ENCODE assay signal across 26 mouse cellular contexts in the genomic region with DNA sequence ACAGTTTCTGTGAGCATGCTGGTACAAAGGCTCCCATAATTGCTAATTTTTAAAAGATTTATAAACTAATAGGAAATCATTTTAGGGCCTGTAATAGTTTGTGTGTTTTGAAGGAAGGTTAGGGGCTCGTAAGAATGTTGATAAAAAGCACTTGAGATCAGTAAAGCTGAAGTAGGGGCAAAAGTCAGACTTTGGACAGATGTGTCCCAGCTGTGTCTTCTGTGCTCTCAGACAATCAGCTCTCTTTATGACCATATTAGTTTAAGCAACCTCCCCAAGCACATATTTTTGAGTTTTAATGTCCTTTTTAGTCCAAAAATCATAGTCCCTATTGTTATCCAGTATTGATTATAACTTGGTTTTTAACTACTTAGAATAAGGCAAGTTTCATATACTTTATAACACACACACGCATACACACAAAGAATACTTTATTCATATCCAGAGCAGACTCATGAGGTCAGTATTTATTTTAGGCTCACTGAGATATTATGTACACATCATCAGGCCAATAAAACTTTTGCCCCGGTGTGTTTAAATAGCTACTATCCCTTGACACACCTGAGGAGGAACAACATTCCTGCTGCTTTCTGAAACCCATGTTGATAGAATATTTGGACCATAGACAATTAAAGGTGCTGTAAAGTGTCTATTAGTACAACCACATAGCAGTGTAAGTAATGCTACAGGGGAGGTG.
DNase-seq lines count a peak whose midpoint lies in the region; ATAC-seq and TF ChIP-seq lines count a peak whose summit lies in the region.
"Had no signal": no experiment of that assay in that cellular context is flagged by ENCODE, and none has a peak within 500 bp of the region (broad histone marks: within the 10 kb centered on the region; RNA-seq: fewer than 3 reads in every experiment).

No protein-coding gene starts in this region.

- peak; percentile 87 for ATAC-seq in intestine, embryonic 14.5 days (replicated peaks; ENCODE audit: low FRiP score, low TSS enrichment, low read depth)
- ATAC-seq in intestine, postnatal 0 days: no peak
- ATAC-seq in kidney, embryonic 15.5 days (replicated peaks; ENCODE audit: low FRiP score): no peak
- 0 out of 2 replicates have a peak, but pooled peaks have one; percentile 36 for ATAC-seq in lung, embryonic 16.5 days (ENCODE audit: low read depth)
- no peak for ATAC-seq in lung, postnatal 0 days
- 0 out of 2 replicates have a peak, but pooled peaks have one; percentile 62 for ATAC-seq in stomach, embryonic 16.5 days (ENCODE audit: insufficient read depth, low FRiP score)
- ATAC-seq: activated CD4-positive, CD25-positive, alpha-beta regulatory T cell, adult 4 months; forebrain, embryonic 15.5 days had no signal

- intact Hi-C loops in heart, postnatal 10 days (cut with DNase I): no loop called here

- no peak overlapping the region for H3K4me2 ChIP-seq in intestine, embryonic 14.5 days (ENCODE audit: low read length)
- no peak overlapping the region for H3K4me2 ChIP-seq in intestine, postnatal 0 days (replicated peaks; ENCODE audit: low read depth)
- no peak overlapping the region for H3K4me2 ChIP-seq in kidney, embryonic 15.5 days
- no peak overlapping the region for H3K4me2 ChIP-seq in lung, embryonic 16.5 days (ENCODE audit: low read depth, low read length)
- no peak overlapping the region for H3K4me2 ChIP-seq in lung, postnatal 0 days (replicated peaks; ENCODE audit: low read depth, low read length)
- no peak overlapping the region for H3K4me2 ChIP-seq in stomach, embryonic 16.5 days (ENCODE audit: low read depth, low read length)
- H3K4me2 ChIP-seq: embryonic facial prominence, embryonic 13.5 days; forebrain, embryonic 12.5 days; forebrain, embryonic 15.5 days; heart, embryonic 13.5 days; hindbrain, embryonic 12.5 days had no signal

- no peaks in the 10 kb centered on the region for H3K27me3 ChIP-seq in intestine, embryonic 14.5 days (replicated peaks; ENCODE audit: control insufficient read depth, insufficient read depth, low read length)
- H3K27me3 ChIP-seq in intestine, postnatal 0 days (replicated peaks; ENCODE audit: control insufficient read depth, insufficient read depth, low read length): no peaks in the 10 kb centered on the region
- no peaks in the 10 kb centered on the region for H3K27me3 ChIP-seq in kidney, embryonic 15.5 days
- H3K27me3 ChIP-seq in lung, embryonic 16.5 days (ENCODE audit: control insufficient read depth, insufficient read depth, low read depth, low read length): no peaks in the 10 kb centered on the region
- no peaks in the 10 kb centered on the region for H3K27me3 ChIP-seq in lung, postnatal 0 days (replicated peaks; ENCODE audit: insufficient read depth, low read length)
- no peaks in the 10 kb centered on the region for H3K27me3 ChIP-seq in stomach, embryonic 16.5 days (ENCODE audit: control insufficient read depth, insufficient read depth, low read length)
- H3K27me3 ChIP-seq: embryonic facial prominence, embryonic 13.5 days; forebrain, embryonic 12.5 days; forebrain, embryonic 15.5 days; heart, embryonic 13.5 days; hindbrain, embryonic 12.5 days had no signal

- no peak for TF ChIP-seq EP300 in lung, postnatal 0 days (IDR thresholded peaks at IDR 0.05)

- no peak for TF ChIP-seq CTCF in intestine, postnatal 0 days (IDR thresholded peaks at IDR 0.05; ENCODE audit: low read depth)
- TF ChIP-seq CTCF in lung, postnatal 0 days (IDR thresholded peaks at IDR 0.05): no peak

- H3K9me3 ChIP-seq in intestine, embryonic 14.5 days (ENCODE audit: control insufficient read depth, low read length): no peaks in the 10 kb centered on the region
- no peaks in the 10 kb centered on the region for H3K9me3 ChIP-seq in intestine, postnatal 0 days (ENCODE audit: control insufficient read depth)
- no peaks in the 10 kb centered on the region for H3K9me3 ChIP-seq in kidney, embryonic 15.5 days (replicated peaks)
- no peaks in the 10 kb centered on the region for H3K9me3 ChIP-seq in lung, embryonic 16.5 days (ENCODE audit: control insufficient read depth, low read length)
- H3K9me3 ChIP-seq in lung, postnatal 0 days (ENCODE audit: low read length): no peaks in the 10 kb centered on the region
- no peaks in the 10 kb centered on the region for H3K9me3 ChIP-seq in stomach, embryonic 16.5 days (replicated peaks; ENCODE audit: control insufficient read depth, low read length)
- H3K9me3 ChIP-seq: embryonic facial prominence, embryonic 10.5 days; embryonic facial prominence, embryonic 13.5 days; forebrain, embryonic 12.5 days; forebrain, embryonic 15.5 days; heart, embryonic 10.5 days; heart, embryonic 13.5 days; hindbrain, embryonic 12.5 days had no signal

- no peaks in the 10 kb centered on the region for H3K4me1 ChIP-seq in intestine, embryonic 14.5 days (replicated peaks; ENCODE audit: control insufficient read depth, insufficient read depth, low read length)
- no peaks in the 10 kb centered on the region for H3K4me1 ChIP-seq in intestine, postnatal 0 days (replicated peaks; ENCODE audit: control insufficient read depth, insufficient read depth, low read length)
- no peaks in the 10 kb centered on the region for H3K4me1 ChIP-seq in kidney, embryonic 15.5 days
- 0 out of 2 replicates have a peak, but pooled peaks cover 2% of the 10 kb centered on the region for H3K4me1 ChIP-seq in lung, embryonic 16.5 days (replicated peaks; ENCODE audit: control insufficient read depth, insufficient read depth, low read length)
- no peaks in the 10 kb centered on the region for H3K4me1 ChIP-seq in lung, postnatal 0 days (ENCODE audit: insufficient read depth, low read depth, low read length)
- H3K4me1 ChIP-seq in stomach, embryonic 16.5 days (ENCODE audit: control insufficient read depth, insufficient read depth, low read length): no peaks in the 10 kb centered on the region
- H3K4me1 ChIP-seq: embryonic facial prominence, embryonic 10.5 days; embryonic facial prominence, embryonic 13.5 days; heart, embryonic 10.5 days; heart, embryonic 13.5 days; hindbrain, embryonic 12.5 days had no signal

- H3K9ac ChIP-seq in intestine, embryonic 14.5 days (ENCODE audit: low read length): no peak overlapping the region
- H3K9ac ChIP-seq in intestine, postnatal 0 days (ENCODE audit: low read depth, low read length): no peak overlapping the region
- no peak overlapping the region for H3K9ac ChIP-seq in kidney, embryonic 15.5 days
- H3K9ac ChIP-seq in lung, embryonic 16.5 days (ENCODE audit: low read length): no peak overlapping the region
- no peak overlapping the region for H3K9ac ChIP-seq in lung, postnatal 0 days (replicated peaks; ENCODE audit: low read depth)
- H3K9ac ChIP-seq in stomach, embryonic 16.5 days (ENCODE audit: low read length): no peak overlapping the region
- H3K9ac ChIP-seq: embryonic facial prominence, embryonic 13.5 days; forebrain, embryonic 12.5 days; forebrain, embryonic 15.5 days; heart, embryonic 13.5 days; hindbrain, embryonic 12.5 days had no signal

- no peak overlapping the region for H3K4me3 ChIP-seq in intestine, embryonic 14.5 days (ENCODE audit: low read depth, low read length)
- H3K4me3 ChIP-seq in intestine, postnatal 0 days (ENCODE audit: low read depth, low read length): no peak overlapping the region
- no peak overlapping the region for H3K4me3 ChIP-seq in kidney, embryonic 15.5 days (replicated peaks)
- H3K4me3 ChIP-seq in lung, embryonic 16.5 days (ENCODE audit: low read length): no peak overlapping the region
- H3K4me3 ChIP-seq in lung, postnatal 0 days (ENCODE audit: low read depth, low read length): no peak overlapping the region
- no peak overlapping the region for H3K4me3 ChIP-seq in stomach, embryonic 16.5 days (replicated peaks; ENCODE audit: low read length)
- H3K4me3 ChIP-seq: embryonic facial prominence, embryonic 10.5 days; embryonic facial prominence, embryonic 13.5 days; erythroblast, embryonic 14.5 days; forebrain, embryonic 12.5 days; forebrain, embryonic 15.5 days; heart, embryonic 10.5 days; heart, embryonic 13.5 days; hindbrain, embryonic 12.5 days had no signal

- H3K27ac ChIP-seq in intestine, embryonic 14.5 days (ENCODE audit: low read depth): no peak overlapping the region
- no peak overlapping the region for H3K27ac ChIP-seq in intestine, postnatal 0 days (ENCODE audit: low read depth, low read length)
- H3K27ac ChIP-seq in kidney, embryonic 15.5 days: no peak overlapping the region
- H3K27ac ChIP-seq in lung, embryonic 16.5 days (ENCODE audit: low read length): no peak overlapping the region
- H3K27ac ChIP-seq in lung, postnatal 0 days (ENCODE audit: low read length): no peak overlapping the region
- H3K27ac ChIP-seq in stomach, embryonic 16.5 days (ENCODE audit: low read length): no peak overlapping the region
- H3K27ac ChIP-seq: embryonic facial prominence, embryonic 10.5 days; embryonic facial prominence, embryonic 13.5 days; forebrain, embryonic 12.5 days; forebrain, embryonic 15.5 days; heart, embryonic 10.5 days; heart, embryonic 13.5 days; hindbrain, embryonic 12.5 days had no signal

- H3K36me3 ChIP-seq in intestine, embryonic 14.5 days (ENCODE audit: control insufficient read depth, insufficient read depth, low read length): no peaks in the 10 kb centered on the region
- H3K36me3 ChIP-seq in intestine, postnatal 0 days (ENCODE audit: control insufficient read depth, insufficient read depth): no peaks in the 10 kb centered on the region
- H3K36me3 ChIP-seq in kidney, embryonic 15.5 days: no peaks in the 10 kb centered on the region
- no peaks in the 10 kb centered on the region for H3K36me3 ChIP-seq in lung, embryonic 16.5 days (ENCODE audit: control insufficient read depth, insufficient read depth, low read length)
- H3K36me3 ChIP-seq in lung, postnatal 0 days (ENCODE audit: insufficient read depth, low read length): no peaks in the 10 kb centered on the region
- no peaks in the 10 kb centered on the region for H3K36me3 ChIP-seq in stomach, embryonic 16.5 days (ENCODE audit: control insufficient read depth, insufficient read depth, low read length)
- H3K36me3 ChIP-seq: embryonic facial prominence, embryonic 10.5 days; embryonic facial prominence, embryonic 13.5 days; forebrain, embryonic 12.5 days; forebrain, embryonic 15.5 days; heart, embryonic 10.5 days; heart, embryonic 13.5 days; hindbrain, embryonic 12.5 days had no signal

- 39% methylated on average over 3 of the region's 3 CpGs for WGBS in intestine, embryonic 14.5 days
- WGBS in intestine, postnatal 0 days: 25% methylated on average over 3 of the region's 3 CpGs
- WGBS in kidney, embryonic 15.5 days: 49% methylated on average over 3 of the region's 3 CpGs
- WGBS in lung, embryonic 16.5 days: 29% methylated on average over 3 of the region's 3 CpGs
- WGBS in lung, postnatal 0 days: 38% methylated on average over 3 of the region's 3 CpGs
- 34% methylated on average over 3 of the region's 3 CpGs for WGBS in stomach, embryonic 16.5 days

- no peak for DNase-seq in intestine, embryonic 14.5 days (ENCODE audit: low spot score)
- peak; percentile 15 for DNase-seq in kidney, postnatal 14 days
- DNase-seq in lung, postnatal 0 days (ENCODE audit: low spot score): no peak
- no peak for DNase-seq in heart, postnatal 10 days
- DNase-seq: adrenal gland, adult 8-10 months; adrenal gland, postnatal 25 days; cerebellum, adult 11-12 months; cerebellum, adult 8-10 months; cerebellum, postnatal 10 days; cerebellum, postnatal 36 days; embryo, embryonic 11 days; gastrocnemius, postnatal 25 days; heart, adult 18-20 months had no signal

Comparison
In these comparisons a context has a peak if more than half of its experiments do, and no peak if none do; other contexts are left out.
1. ATAC-seq: peak in intestine, embryonic 14.5 days (single experiment), lung, embryonic 16.5 days (single experiment) and stomach, embryonic 16.5 days (single experiment); none in intestine, postnatal 0 days (single experiment), kidney, embryonic 15.5 days (single experiment) and lung, postnatal 0 days (single experiment).